Mouse (Mus musculus) liver, postnatal 0 days (tissue): ENCODE results near the gene Nasp.

Experiments
- CTCF ChIP-seq: sonication (generic); IDR thresholded peaks from 2 replicates; pipeline ENCODE4 v1.5.1; 2016; ENCODE audit warnings: antibody characterized with exemption, low read depth
- EP300 ChIP-seq: IDR thresholded peaks from 2 replicates; pipeline ENCODE4 v1.6.1; 2016; ENCODE audit warnings: antibody characterized with exemption, low read depth, mild to moderate bottlenecking

DNA sequence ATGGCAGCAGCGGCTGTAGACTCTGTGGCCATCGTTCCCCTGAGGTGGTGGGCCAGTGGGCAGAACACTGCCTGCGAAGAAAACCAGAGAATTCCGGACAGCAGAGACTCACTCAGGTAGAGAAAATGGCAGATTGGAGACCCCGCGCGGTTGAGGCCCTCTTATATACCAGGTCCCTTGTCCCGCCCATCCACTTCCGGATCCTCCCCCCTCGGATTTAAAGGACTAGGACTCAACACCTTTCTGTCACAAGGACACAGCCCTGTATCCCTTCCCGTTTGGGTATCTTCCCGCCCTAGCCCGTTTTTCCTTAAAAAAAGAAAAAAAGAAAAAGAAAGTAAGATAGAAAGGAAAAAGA is 403 bp downstream of the Nasp start:
- TF ChIP-seq CTCF (0 out of 2 replicates have a peak, but pooled peaks have one; percentile 0), EP300 (0 out of 2 replicates have a peak, but pooled peaks have one; percentile 25)
